Mouse (Mus musculus) myocyte (in vitro differentiated cells): ENCODE measurements at regions not wholly inside any gene's neighbourhood (a gene's known extent, or its start where the extent isn't known, plus 50 kb on each side); places are given as distances from the start of the nearest gene placed in this dataset.

Source experiments
- H3K27me3 ChIP-seq: one replicate; pipeline ENCODE4 v1.6.1; 2011; ENCODE audit not compliant: control insufficient read depth, insufficient read depth, insufficient read length
- H3K36me3 ChIP-seq: one replicate; pipeline ENCODE4 v1.6.1; 2011; ENCODE audit not compliant: control insufficient read depth, insufficient read depth
- H3K4me2 ChIP-seq: one replicate; pipeline ENCODE4 v1.6.1; 2011; ENCODE audit warnings: low read depth, control low read depth
- H3K4me3 ChIP-seq: one replicate; pipeline ENCODE4 v1.5.1; 2011; ENCODE audit warnings: mild to moderate bottlenecking, control low read depth, moderate library complexity
- H3K79me2 ChIP-seq: one replicate; pipeline ENCODE4 v1.6.1; 2011; ENCODE audit not compliant: control insufficient read depth, insufficient read depth
- H3ac ChIP-seq: one replicate; pipeline ENCODE4 v1.6.1; 2011; ENCODE audit not compliant: control insufficient read depth, insufficient read length
- CEBPB ChIP-seq: IDR thresholded peaks from 2 replicates; pipeline ENCODE4 v1.6.1; 2011; ENCODE audit warnings: mild to moderate bottlenecking, moderate library complexity; ENCODE audit not compliant: poor library complexity, insufficient read depth, severe bottlenecking
- E2F4 ChIP-seq: IDR thresholded peaks from one replicate; pipeline ENCODE4 v1.6.1; 2011; ENCODE audit warnings: mild to moderate bottlenecking, control low read depth, moderate library complexity; ENCODE audit not compliant: insufficient read depth
- MAX ChIP-seq: IDR thresholded peaks from one replicate; pipeline ENCODE4 v1.6.1; 2011; ENCODE audit warnings: low read depth, mild to moderate bottlenecking, control low read depth
- MYOD1 ChIP-seq, 3 experiments: IDR thresholded peaks; one replicate each; pipeline ENCODE4 v1.6.1; 2011; ENCODE audit warnings: control low read depth in 2 of 3, low read depth in 2 of 3, mild to moderate bottlenecking in 2 of 3, moderate library complexity in 1 of 3; ENCODE audit not compliant: insufficient read length in 2 of 3, control insufficient read depth in 1 of 3
- MYOG ChIP-seq, 3 experiments: IDR thresholded peaks; one replicate each; pipeline ENCODE4 v1.6.1; 2011; ENCODE audit warnings: control low read depth in 2 of 3, low read depth in 2 of 3, mild to moderate bottlenecking in 2 of 3; ENCODE audit not compliant: insufficient read length in 2 of 3, control insufficient read depth in 1 of 3, insufficient read depth in 1 of 3
- POLR2A ChIP-seq: IDR thresholded peaks from one replicate; pipeline ENCODE4 v1.6.1; 2011; ENCODE audit warnings: low read depth, mild to moderate bottlenecking, control low read depth, moderate library complexity; ENCODE audit not compliant: insufficient read length
- POLR2AphosphoS2 ChIP-seq: IDR thresholded peaks from one replicate; pipeline ENCODE4 v1.6.1; 2011; ENCODE audit warnings: low read depth, control low read depth; ENCODE audit not compliant: insufficient read length
- REST ChIP-seq: IDR thresholded peaks from one replicate; pipeline ENCODE4 v1.6.1; 2011; ENCODE audit warnings: mild to moderate bottlenecking, control low read depth, moderate library complexity; ENCODE audit not compliant: insufficient read depth, insufficient read length
- SRF ChIP-seq: IDR thresholded peaks from one replicate; pipeline ENCODE4 v1.6.1; 2011; ENCODE audit warnings: low read depth; ENCODE audit not compliant: control insufficient read depth, insufficient read length
- TCF12 ChIP-seq: IDR thresholded peaks from one replicate; pipeline ENCODE4 v1.6.1; 2011; ENCODE audit warnings: mild to moderate bottlenecking, control low read depth; ENCODE audit not compliant: poor library complexity, insufficient read depth, severe bottlenecking
- TCF3 ChIP-seq: IDR thresholded peaks from one replicate; pipeline ENCODE4 v1.6.1; 2011; ENCODE audit warnings: low read depth, control low read depth; ENCODE audit not compliant: insufficient read length
- USF1 ChIP-seq: IDR thresholded peaks from one replicate; pipeline ENCODE4 v1.6.1; 2011; ENCODE audit warnings: low read depth, mild to moderate bottlenecking, control low read depth, moderate library complexity

DNA sequence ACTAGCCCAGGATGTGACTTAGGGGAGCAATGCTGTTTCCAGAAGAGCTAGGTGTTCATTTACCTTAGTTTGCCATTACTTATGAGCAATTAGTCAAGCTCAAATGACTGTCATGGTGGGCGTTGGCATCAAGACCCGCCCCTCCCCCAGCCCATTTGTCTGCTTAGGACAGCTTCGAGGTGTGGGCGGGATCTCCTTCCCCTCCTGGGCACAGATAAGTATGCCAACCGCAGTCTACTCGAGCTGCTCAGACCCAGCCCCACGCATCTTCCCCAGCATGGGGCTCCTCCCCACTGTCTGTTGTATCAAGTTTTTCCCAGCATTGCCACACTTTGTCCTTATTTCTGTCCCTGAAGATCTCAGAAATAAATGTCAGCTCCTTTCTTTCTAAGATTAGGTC, 179.6 kb downstream of the Sp3 start:
- TF ChIP-seq MYOD1 (IDR thresholded peaks at IDR 0.05; ENCODE audit: control insufficient read depth in 1 of 3, insufficient read length in 2 of 3, low read depth in 2 of 3) (no peak), TCF3 (no peak), REST (no peak), POLR2A (no peak), MYOG (IDR thresholded peaks at IDR 0.05; ENCODE audit: control insufficient read depth in 1 of 3, insufficient read depth in 1 of 3, insufficient read length in 2 of 3, low read depth in 2 of 3) (no peak), MAX (no peak), CEBPB (no peak)
- Histone ChIP-seq H3K27me3 (no peaks in the 10 kb centered on the region), H3ac (no peak overlapping the region), H3K36me3 (no peaks in the 10 kb centered on the region), H3K4me2 (no peak overlapping the region), H3K4me3 (no peak overlapping the region), H3K79me2 (no peaks in the 10 kb centered on the region)

DNA sequence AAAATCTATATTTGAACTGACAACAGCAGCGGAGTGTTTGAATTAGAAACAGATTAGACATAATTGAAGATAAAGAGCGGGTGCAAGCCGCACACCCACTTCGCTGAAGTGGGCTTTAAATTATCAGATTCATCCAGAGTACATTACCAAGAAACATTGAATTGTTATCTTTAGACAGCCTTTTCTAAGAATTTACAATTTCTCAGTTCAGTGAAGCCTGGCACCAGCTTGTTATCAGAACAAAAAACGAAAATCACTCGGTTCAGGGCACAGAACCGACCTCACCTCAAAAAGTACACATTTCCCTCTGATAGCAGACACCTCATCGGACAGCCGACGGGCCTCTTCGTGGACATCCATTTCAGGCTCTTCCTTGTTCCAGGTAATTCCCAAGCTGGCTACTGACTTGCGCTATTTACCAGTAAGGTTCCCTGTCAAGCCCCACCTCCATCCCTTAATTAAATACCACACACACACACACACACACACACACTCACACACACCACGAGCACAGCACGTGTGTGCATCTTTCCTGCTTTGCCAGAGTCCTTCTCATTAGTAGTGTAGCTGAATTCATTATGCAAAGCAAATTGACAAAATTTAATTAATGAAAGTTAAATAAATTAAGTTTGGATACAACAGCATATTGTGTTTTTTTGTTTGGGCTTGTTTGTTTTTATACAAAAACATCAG, 166.8 kb downstream of the Sp3 start:
- Histone ChIP-seq H3K4me3 (no peak overlapping the region), H3K36me3 (no peaks in the 10 kb centered on the region), H3ac (no peak overlapping the region), H3K27me3 (no peaks in the 10 kb centered on the region), H3K4me2 (no peak overlapping the region), H3K79me2 (no peaks in the 10 kb centered on the region)
- TF ChIP-seq CEBPB = no peak
- TF ChIP-seq E2F4 = no peak
- no peak for TF ChIP-seq MAX
- TF ChIP-seq USF1 = no peak
- TF ChIP-seq MYOD1 (IDR thresholded peaks at IDR 0.05; ENCODE audit: control insufficient read depth in 1 of 3, insufficient read length in 2 of 3, low read depth in 2 of 3) = no peak
- TF ChIP-seq TCF12 = no peak
- TF ChIP-seq POLR2A = no peak
- no peak for TF ChIP-seq REST
- no peak for TF ChIP-seq SRF
- TF ChIP-seq MYOG (IDR thresholded peaks at IDR 0.05; ENCODE audit: control insufficient read depth in 1 of 3, insufficient read depth in 1 of 3, insufficient read length in 2 of 3, low read depth in 2 of 3) = no peak
- TF ChIP-seq TCF3 = no peak

DNA sequence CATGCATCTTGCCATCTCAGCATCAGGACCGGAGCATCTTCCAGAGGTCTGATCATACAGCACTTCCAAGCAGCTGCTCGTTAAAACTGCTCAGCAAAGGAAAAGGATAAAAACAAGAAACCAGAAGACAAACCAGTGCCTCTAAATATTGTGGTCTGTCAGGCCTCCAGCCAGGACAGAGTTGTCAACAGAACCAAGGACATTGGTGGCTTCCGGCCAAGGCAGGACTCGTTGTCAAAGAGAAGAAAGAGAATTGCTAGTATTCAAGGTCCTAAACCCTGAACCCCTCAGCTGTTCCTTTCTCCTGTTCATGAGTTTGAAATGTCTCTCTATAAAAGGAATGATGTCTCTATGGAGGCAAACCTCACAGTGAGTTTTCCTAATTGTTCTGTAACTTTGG, 155.0 kb downstream of the Sp3 start:
- Histone ChIP-seq H3K4me2 (no peak overlapping the region), H3K36me3 (no peaks in the 10 kb centered on the region), H3K27me3 (no peaks in the 10 kb centered on the region), H3ac (no peak overlapping the region), H3K79me2 (no peaks in the 10 kb centered on the region), H3K4me3 (no peak overlapping the region)
- no peak for TF ChIP-seq SRF

DNA sequence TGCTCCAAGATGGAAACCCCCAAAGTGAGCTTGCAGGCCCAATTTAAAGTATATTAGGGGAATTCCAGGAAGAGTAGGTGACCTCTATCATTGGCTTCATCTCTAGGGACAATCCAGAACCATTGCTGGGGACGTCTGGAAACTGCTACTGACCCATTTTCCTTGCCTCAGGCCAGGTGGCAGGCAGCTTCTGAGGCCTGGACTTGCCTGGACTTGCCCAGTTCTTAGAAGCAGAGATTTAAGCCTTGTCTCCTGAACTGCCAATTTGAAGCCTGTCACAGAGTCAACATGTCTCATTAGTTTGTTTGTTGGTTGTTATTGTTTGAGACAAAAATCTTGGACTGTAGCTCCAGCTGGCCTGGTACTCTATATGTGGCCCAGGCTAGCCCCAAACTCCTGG, 151.1 kb downstream of the Sp3 start:
- no peak for TF ChIP-seq POLR2A
- TF ChIP-seq TCF3 = no peak
- no peak for TF ChIP-seq USF1
- no peak for TF ChIP-seq MYOD1 (IDR thresholded peaks at IDR 0.05; ENCODE audit: control insufficient read depth in 1 of 3, insufficient read length in 2 of 3, low read depth in 2 of 3)
- no peak for TF ChIP-seq TCF12
- TF ChIP-seq MYOG (IDR thresholded peaks at IDR 0.05; ENCODE audit: control insufficient read depth in 1 of 3, insufficient read depth in 1 of 3, insufficient read length in 2 of 3, low read depth in 2 of 3) = no peak
- no peak for TF ChIP-seq POLR2AphosphoS2
- TF ChIP-seq E2F4 = no peak
- no peak for TF ChIP-seq CEBPB
- TF ChIP-seq MAX = no peak
- no peak for TF ChIP-seq SRF
- TF ChIP-seq REST = no peak
- Histone ChIP-seq H3K4me2 (no peak overlapping the region), H3K4me3 (no peak overlapping the region), H3K27me3 (no peaks in the 10 kb centered on the region), H3K79me2 (no peaks in the 10 kb centered on the region), H3K36me3 (no peaks in the 10 kb centered on the region), H3ac (no peak overlapping the region)

DNA sequence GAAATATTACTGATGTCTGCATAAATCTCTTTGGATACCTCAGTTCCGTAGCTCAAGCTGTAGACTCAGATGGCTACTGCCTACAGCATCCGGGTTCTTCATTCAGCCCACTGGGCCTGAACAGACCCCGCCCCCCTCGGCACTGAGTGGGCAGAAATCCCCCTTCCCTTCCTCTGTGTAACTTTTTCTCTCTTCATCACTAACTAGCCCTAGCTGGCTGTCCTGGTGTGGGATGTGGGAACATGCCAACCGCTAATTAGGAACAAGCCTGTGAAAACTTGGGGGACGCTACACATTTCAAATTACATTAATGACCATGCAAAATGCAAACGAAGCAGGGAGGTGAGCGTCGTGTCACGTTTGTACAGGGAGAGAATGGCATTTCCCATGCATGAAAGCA, 147.5 kb downstream of the Sp3 start:
- TF ChIP-seq E2F4 = no peak

More for the DNA sequence above, 147.5 kb downstream of the Sp3 start:
- Histone ChIP-seq H3K4me2 (no peak overlapping the region), H3K79me2 (no peaks in the 10 kb centered on the region), H3K27me3 (no peaks in the 10 kb centered on the region), H3K4me3 (no peak overlapping the region), H3K36me3 (no peaks in the 10 kb centered on the region), H3ac (no peak overlapping the region)
